Mouse (Mus musculus) embryo, embryonic 9.5 days (tissue): ENCODE measurements at regions not wholly inside any gene's neighbourhood (a gene's known extent, or its start where the extent isn't known, plus 50 kb on each side); places are given as distances from the start of the nearest gene placed in this dataset.

Experiments used
- DNase-seq: peaks from one replicate; pipeline ENCODE4 v3.0.0-alpha.2; 2017; ENCODE audit errors: extremely low spot score

DNA sequence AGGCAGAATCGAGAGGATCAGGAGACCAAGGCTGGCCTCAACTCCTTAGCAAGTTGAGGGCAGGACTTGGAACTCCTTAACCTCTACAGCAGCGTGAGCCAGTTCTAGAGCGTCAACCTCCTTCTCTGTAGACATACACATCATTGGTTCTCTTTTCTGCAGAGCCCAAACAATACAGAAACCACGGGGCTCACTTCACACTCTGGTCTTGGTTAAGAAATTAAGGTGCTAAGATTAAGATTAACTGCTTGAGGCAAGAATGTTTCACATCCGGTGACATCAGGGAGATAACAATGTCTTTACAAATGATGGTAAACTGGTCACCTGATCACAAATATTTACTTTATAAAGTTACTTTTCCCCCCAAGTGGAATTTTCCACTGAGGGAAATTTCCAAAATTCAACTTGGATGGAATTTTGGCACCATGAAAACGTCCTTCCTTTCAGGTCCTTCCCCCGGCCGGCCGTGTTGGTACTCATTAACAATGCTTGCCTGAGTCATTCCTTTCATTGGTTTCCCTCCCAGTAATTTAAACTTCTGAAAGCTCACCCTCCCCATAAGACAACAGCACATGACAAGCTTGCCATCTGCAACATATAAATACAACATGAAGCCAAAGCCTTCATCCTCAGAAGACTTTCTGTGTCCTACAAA lies 77.3 kb upstream of the Kdm7a start:
- DNase-seq: no peak

DNA sequence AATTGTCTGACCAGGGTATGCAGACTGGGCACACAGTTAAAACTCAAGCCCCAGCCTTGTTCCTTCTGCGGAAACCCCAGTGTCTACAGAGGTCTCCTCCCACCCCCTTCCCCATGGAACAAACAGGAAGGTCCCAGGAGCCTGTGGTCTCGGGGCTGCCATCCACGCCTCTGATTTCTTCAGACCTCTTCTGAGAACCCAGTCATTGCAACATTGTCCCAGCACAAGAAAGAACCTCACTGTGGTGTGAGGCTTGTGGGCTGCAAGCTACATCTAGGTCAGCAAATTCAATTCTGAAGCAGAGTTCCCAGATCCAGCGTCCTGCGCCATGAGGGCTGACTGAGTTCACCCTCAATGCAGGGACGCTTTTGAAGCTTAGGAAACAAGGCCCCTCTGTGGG lies 71.7 kb upstream of the Kdm7a start:
- DNase-seq: no peak

DNA sequence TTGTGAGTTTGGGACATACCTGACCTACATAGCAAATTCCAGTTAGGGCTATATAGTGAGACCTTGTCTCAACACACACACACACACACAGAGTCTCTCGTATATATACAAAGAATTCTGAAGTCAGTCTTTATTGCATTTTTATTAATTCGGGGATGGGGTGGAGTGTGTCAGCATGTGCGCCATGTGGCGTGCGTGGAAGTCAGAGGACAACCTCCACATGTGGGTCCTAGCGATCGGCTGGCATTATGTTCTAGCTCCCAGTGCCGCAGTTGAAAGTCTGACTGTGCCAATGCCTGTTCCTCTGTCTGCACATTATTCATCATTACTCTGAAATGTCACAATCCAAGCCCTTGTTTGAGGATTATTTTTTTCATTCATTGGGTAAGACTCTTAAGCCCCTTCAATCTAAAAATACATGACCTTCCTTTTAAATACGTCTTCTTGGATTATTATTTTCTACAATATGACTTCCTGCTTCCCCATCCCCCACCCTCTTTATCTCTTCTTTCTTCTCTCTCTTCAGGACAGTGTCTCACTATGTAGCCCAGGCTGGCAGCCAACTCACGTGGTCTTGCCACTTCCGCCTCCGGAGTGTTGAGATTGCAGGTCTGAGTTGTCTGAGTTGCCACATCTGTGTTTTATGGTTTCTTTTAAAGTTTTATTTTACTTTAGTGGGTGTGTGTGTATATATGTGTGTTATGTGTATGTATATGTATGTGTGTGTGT lies 68.3 kb upstream of the Kdm7a start:
- DNase-seq: no peak

DNA sequence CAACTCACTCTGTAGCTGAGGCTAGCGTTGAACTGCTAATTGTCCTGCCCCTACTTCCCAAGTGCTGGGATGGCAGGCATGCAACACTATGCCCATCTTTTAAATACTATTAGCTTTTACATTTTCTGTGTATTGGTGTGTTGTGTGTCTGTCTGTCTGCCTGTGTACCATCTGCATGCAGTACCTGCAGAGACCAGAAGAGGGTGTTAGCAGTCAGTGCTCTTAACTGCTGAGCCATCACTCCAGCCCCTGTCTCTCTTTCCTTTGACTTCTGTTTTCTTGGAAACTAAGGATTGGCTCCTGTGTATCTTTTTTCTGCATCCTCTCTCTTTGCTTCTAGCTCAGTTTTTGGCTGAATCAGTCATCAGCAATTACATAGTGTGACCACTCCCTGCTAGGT lies 66.8 kb upstream of the Kdm7a start:
- no peak for DNase-seq

DNA sequence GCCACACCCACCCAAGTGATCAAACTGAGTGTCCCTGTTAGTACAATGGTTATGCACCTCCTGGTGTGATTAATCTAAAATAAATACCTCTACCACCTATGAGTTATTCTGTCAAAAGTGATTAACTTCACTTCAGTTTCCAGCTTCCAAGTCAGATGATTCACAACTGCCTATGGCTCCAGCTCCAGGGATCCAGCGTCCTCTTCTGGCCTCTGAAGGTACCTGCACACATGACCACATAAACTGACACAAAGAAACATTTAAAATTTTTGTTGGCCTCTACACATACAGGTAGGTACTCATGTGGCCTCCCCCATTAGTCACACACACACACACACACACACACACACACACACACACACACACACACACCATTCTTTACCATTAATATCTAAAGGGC lies 63.9 kb upstream of the Kdm7a start:
- no peak for DNase-seq

DNA sequence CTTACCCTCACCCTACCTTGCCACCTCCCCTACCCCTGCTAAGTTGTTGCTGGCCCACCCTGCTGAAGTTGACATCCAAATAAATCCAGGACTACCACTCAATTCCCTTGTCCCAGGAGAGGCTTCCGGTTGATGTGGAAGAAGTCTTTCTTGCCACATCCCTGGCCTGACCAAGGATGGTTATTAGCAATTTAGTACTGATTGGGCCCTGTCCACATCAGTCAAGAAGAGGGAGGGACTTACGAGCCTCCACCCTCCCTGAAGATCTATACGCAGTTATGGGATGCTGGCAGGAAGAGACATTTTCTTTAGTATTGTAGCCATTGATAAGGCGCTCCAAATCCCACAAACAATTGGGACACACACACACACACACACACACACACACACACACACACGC lies 63.1 kb upstream of the Kdm7a start:
- DNase-seq: no peak

DNA sequence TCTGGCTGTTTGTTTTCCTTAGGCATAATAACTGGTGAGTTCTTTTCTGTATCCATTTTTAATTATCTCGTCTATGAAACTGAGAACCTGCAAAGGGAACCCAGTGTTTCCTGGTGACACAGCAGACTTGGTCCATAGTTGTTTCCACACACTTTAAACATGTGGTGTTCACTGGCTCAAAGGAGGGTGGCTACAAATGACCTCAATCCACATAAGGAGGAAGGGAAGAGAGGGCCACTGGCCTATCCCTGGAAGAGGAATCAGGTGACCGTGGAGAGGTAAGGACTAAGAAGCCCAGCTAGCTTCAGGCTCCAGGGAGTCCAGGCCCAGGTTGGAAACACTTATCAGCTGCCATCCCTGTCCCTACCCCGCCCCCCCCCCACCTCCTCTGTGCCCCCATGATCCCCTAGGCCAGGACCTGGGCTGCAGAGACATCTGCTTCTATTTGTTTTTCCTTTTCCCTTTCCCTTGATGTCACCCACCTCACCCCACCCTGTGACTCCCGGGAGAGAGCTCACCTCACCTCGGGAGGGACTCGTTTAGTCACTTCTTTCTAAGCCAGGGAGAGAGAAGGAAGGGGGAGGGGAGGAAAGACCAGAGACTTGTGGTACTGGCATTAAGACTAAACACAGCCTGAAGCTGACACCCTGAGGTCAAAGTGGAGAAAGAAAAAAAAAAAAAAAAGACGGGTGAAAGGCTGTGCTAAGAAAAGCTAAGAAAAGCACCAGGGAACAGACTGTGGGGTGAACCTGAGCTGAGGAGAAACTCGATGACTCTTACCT lies 62.2 kb upstream of the Kdm7a start:
- no peak for DNase-seq

DNA sequence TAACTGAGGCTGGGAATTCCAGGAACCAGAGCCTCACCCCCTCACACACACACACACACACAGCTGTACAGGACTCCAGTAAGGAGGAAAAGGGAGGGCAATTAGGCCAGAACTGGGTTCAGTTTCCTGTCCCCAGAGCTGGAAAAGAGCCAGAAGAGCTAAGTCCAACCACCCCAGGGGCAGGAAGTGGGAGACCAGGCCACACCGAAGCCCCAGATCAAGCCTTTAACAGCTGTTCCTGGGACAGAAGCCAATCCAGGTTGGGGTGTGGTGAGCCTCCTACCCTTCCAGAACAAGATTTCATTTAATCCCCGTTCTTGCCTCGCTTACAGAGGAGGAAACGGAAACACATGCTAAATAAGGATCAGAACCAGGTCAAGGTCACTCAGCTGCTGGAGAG lies 58.1 kb upstream of the Kdm7a start:
- no peak for DNase-seq

DNA sequence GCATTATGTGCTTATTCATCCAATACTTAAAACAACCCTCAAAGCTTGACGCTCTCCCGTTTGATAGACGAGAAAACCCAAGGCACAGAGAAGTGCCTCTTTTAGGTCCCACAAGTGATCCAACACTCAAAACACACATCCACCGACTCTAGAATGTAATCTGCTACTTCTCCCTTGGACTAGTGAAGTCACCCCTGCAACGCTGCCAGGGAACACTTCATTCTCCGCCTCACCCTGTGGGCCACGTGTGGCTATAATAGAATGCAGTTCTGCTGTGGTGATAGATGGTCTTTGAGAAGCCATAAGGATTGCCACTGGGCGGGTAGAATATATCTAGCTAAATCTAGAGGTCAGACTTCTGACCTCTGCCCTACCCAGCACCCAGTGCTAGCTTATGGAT lies 57.0 kb upstream of the Kdm7a start:
- no peak for DNase-seq

DNA sequence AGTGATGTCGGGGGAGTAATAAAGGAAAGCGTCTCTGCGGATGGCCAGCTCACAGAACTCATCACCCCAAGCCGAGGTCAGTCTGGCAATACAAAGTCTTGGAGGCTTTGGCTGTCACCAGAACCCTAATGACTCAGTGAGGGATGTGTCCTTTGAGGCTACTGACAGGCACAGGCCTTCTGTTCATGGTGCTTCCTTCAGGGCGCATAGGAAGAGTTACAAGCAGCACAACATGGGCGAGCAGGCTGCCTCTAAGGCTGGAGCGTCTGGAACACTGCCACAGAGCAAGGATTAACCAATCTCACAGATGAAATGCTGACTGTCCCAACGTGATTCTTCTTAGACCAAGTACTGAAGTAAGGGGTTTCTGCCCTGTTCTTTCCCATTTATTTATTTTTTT lies 55.4 kb upstream of the Kdm7a start:
- DNase-seq: no peak

DNA sequence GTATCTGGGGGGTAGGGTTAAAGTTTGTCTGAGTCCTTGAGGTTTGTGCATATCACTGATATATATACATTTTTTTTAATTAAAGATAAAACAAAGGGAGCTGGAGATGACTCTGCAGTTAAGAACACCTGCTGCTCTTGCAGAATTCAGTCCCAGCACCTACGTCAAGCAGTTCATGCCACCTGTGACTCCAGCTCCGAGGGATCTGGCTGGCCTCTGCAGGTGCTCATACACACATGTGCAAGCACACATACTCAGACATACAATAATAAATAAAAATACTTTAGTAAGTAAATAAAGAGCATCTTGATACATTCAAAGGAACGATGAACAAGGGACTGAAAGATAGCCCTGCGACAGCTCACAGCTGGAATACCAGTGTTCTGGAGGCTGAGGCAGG lies 53.9 kb upstream of the Kdm7a start:
- no peak for DNase-seq

DNA sequence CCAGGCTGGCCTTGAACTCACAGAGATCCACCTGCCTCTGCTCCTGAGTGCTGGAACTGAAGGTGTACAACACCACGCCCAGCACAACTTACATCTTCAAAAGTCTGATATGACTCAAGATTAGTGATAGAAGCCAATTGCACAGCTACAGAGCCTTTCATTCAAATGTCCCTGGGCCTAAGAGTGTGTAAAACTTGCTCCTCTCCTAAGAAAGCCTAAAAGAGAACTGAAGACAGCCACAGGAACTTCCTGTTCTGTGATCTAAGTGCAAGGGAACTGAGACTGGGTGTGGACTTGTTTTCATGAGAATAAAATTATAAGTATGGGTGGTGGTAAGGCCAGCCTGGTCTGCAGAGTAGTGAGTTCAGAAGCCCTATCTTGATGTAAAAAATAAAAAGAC lies 52.5 kb upstream of the Kdm7a start:
- DNase-seq: no peak

DNA sequence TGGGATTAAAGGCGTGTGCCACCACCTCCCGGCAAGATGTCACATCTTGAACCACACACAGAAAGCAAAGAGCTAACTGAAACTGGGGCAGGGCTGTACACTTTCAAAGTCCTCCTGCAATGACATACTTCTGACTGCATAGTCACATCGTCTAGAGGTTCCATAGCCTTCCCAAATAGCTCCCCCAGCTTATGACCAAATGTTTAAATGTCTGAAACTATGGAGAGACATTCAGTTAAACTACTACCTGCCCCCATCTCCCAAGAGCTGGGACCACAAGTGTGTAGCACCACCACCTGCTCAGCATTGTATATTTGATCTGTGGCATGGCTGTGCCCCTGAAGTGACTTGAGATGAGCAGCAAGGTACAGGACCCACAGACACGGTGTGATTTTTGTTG lies 52.1 kb upstream of the Kdm7a start:
- DNase-seq: no peak

DNA sequence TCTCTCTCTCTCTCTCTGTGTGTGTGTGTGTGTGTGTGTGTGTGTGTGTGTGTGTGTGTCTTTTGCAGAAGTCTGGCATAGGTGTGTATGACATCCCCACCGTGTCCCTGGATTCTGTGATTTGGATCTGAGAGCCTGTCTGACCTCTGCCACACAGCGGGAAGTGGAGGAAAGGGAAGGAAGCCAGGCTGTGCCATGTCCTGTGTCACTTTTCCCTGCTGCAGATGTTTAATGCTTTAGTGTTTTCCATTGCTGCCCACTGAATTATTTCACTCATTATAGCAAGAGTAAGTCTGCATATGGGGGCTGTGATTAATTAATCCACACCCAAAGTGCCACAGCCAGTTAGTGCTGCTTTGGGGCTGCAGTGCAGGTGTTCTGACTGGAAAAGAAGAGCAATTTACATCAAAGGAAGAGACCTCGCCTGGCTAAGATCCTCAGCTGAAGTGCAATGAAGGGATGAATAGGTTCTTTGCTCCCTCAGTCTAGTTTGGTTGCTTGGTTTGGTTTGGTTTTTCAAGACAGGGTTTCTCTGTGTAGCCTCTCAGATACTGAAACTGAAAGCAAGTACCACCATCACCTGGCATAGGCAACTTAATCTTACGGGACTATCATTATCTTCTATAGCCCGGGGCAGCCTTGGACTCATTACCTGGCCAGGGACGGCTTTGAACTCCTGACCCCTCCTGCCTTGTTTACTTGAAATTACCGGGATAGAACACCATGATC lies 51.2 kb upstream of the Kdm7a start:
- DNase-seq: peak; percentile 19

DNA sequence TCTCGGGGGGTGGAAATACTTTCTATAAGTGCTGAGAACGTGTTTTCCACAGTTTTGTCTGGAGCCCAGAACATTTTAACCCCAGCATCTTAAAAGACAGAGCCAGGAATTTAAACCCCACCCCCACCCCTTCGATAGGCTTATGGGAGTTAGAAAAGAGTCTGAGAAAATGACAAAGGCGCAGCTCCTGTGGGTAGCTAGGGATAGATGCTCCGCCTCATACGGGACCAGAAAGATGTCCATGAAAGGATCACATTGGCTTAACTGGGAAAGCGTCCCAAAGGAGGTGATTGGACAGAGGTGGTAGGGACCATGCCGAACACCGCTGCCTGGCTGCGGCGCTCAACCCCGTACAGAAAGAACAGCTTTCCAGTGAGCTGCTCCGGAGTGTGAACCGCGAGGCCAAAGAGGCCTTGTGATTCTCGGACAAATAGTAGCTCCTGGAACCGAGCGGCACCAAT lies 50.6 kb upstream of the Kdm7a start:
- no peak for DNase-seq

DNA sequence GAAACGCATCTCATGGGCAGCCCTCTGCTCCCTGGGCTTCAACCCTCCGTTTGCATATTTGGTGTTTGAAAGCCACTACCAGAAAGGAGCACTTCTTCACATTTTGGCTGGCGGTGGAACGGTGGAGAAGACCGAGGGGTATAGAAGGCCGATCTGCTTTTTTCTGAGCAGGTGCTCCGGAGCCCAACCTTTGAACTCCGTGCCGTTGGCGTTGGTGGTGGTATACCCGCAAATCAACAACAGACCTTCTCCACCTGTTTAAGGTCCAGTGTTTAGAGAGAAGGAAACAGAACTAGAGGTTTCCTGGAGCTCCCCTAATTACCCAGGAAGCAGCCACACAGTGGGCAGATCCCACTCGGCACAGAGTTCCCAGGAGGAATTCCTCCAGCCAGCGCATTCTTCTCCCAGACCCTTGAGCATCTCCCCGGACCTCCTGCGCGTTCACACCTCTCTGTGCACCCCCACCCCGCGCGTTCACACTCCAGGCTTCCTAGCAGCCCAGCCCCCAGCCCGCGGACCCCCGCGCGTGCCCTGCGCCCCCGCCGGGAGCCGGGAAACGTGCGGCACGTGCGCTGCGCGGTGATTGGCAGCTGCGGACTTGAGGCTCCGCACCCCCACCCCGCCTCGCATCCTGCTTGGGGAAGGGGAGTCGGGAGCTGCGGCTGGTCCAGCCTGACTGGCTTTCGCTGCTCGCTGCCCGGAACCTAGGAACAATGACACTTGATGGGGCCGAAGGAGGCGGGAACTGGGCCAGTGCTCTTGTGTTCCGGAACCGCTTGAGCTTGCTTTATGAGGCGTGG lies 49.9 kb upstream of the Kdm7a start:
- DNase-seq: peak; percentile 88
